Mouse (Mus musculus) embryo, embryonic 11.5 days (tissue): Measurements from ENCODE around the gene Mmp21.
"Not testable (repeated sequence)": the region's sequence is repeated elsewhere in the genome, so short reads cannot be mapped to it uniquely, and the experiment has no call there.

ENCODE experiments used
- DNase-seq: peaks from one replicate; pipeline ENCODE4 v3.0.0-alpha.2; 2012; ENCODE audit warnings: low read depth, low spot score

Mmp21 gene

GRCm38 (mm10) chr7:133679961-133680360, at the start of gene Mmp21:
TSS of gene Mmp21 (minus strand) at chr7:133680061.
- DNase-seq = no peak

GRCm38 (mm10) chr7:133729351-133729750, 49.5 kb upstream of the Mmp21 start:
- no peak for DNase-seq

GRCm38 (mm10) chr7:133727027-133727426, 47.2 kb upstream of the Mmp21 start:
- DNase-seq = no peak

GRCm38 (mm10) chr7:133725571-133725970, 45.7 kb upstream of the Mmp21 start:
- DNase-seq = no peak

GRCm38 (mm10) chr7:133724844-133725243, 45.0 kb upstream of the Mmp21 start:
- no peak for DNase-seq

GRCm38 (mm10) chr7:133720616-133721015, 40.8 kb upstream of the Mmp21 start:
- DNase-seq = no peak

- no peak for DNase-seq
These were observed 38.7 kb upstream of the Mmp21 start for GRCm38 (mm10) chr7:133718580-133718979.

GRCm38 (mm10) chr7:133715387-133715786, 35.5 kb upstream of the Mmp21 start:
- DNase-seq = no peak

- no peak for DNase-seq
These were observed 27.4 kb upstream of the Mmp21 start for GRCm38 (mm10) chr7:133707301-133707700.

GRCm38 (mm10) chr7:133703906-133704305, 24.0 kb upstream of the Mmp21 start:
- no peak for DNase-seq

GRCm38 (mm10) chr7:133702333-133702732, 22.5 kb upstream of the Mmp21 start:
- DNase-seq = no peak

GRCm38 (mm10) chr7:133701366-133701765, 21.5 kb upstream of the Mmp21 start:
- DNase-seq = no peak

- DNase-seq = no peak
These were observed 20.0 kb upstream of the Mmp21 start for GRCm38 (mm10) chr7:133699885-133700284.

GRCm38 (mm10) chr7:133698021-133698709, 18.3 kb upstream of the Mmp21 start:
- DNase-seq = no peak

GRCm38 (mm10) chr7:133685644-133686043, 5.8 kb upstream of the Mmp21 start:
- not testable (repeated sequence) for DNase-seq

GRCm38 (mm10) chr7:133684701-133685100, 4.8 kb upstream of the Mmp21 start:
- no peak for DNase-seq

GRCm38 (mm10) chr7:133684110-133684509, 4.2 kb upstream of the Mmp21 start:
- no peak for DNase-seq

- no peak for DNase-seq
These were observed 3.8 kb upstream of the Mmp21 start for GRCm38 (mm10) chr7:133683626-133684025.

GRCm38 (mm10) chr7:133679439-133679838, 422 bp downstream of the Mmp21 start:
- no peak for DNase-seq

- DNase-seq = no peak
These were observed 1.1 kb downstream of the Mmp21 start for GRCm38 (mm10) chr7:133678716-133679115.

GRCm38 (mm10) chr7:133676002-133676401, 3.9 kb downstream of the Mmp21 start:
- DNase-seq = no peak

- DNase-seq = no peak
These were observed 9.0 kb downstream of the Mmp21 start for GRCm38 (mm10) chr7:133670846-133671245.

GRCm38 (mm10) chr7:133669946-133670345, 9.9 kb downstream of the Mmp21 start:
- DNase-seq = no peak

- DNase-seq = no peak
These were observed 10.8 kb downstream of the Mmp21 start for GRCm38 (mm10) chr7:133669071-133669470.
